Mouse (Mus musculus): ENCODE measurements at regions not wholly inside any gene's neighbourhood (a gene's known extent, or its start where the extent isn't known, plus 50 kb on each side); places are given as distances from the start of the nearest gene placed in this dataset.
A peak's percentile ranks its signal among the peaks of the same experiment; 100 is the strongest.
"Not testable (repeated sequence)": the region's sequence is repeated elsewhere in the genome, so short reads cannot be mapped to it uniquely, and the experiment has no call there.

GRCm38 (mm10) chr5:129256136-129256535 lies 159.6 kb downstream of the Adgrd1 start:
- no peak for ATAC-seq (replicated peaks in 1 of 2; ENCODE audit: insufficient read depth in 1 of 2, low FRiP score in 2 of 2, low TSS enrichment in 1 of 2, low read depth in 1 of 2, poor library complexity in 2 of 2, severe bottlenecking in 2 of 2)

- no peak for ATAC-seq (replicated peaks in 1 of 2; ENCODE audit: insufficient read depth in 1 of 2, low FRiP score in 2 of 2, low TSS enrichment in 1 of 2, low read depth in 1 of 2, poor library complexity in 2 of 2, severe bottlenecking in 2 of 2)
Observed at GRCm38 (mm10) chr5:129257206-129257605, 160.7 kb downstream of the Adgrd1 start.

- no peak for ATAC-seq (replicated peaks in 1 of 2; ENCODE audit: insufficient read depth in 1 of 2, low FRiP score in 2 of 2, low TSS enrichment in 1 of 2, low read depth in 1 of 2, poor library complexity in 2 of 2, severe bottlenecking in 2 of 2)
Observed at GRCm38 (mm10) chr5:129260689-129261088, 164.1 kb downstream of the Adgrd1 start.

DNA sequence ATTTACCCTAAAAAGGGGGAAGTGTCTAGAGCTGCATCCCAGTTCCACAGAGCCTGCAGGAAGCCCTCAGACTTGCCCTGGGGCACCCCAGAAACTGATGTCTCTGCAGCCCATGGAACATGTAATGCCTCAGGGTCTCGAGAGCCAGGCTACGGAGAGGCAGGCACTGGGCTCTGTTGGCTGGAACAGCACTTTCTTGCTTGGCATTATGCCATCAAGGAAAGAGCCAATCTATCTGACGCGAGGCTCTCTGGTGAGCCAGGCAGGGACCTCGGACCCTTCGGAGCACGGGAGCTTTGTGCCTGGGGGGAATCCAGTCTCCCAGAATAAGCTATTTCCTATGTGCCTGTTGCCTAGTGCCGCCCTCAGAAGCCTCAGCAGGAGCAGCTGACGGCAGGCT lies 166.6 kb downstream of the Adgrd1 start:
- no peak for ATAC-seq (replicated peaks in 1 of 2; ENCODE audit: insufficient read depth in 1 of 2, low FRiP score in 2 of 2, low TSS enrichment in 1 of 2, low read depth in 1 of 2, poor library complexity in 2 of 2, severe bottlenecking in 2 of 2)

DNA sequence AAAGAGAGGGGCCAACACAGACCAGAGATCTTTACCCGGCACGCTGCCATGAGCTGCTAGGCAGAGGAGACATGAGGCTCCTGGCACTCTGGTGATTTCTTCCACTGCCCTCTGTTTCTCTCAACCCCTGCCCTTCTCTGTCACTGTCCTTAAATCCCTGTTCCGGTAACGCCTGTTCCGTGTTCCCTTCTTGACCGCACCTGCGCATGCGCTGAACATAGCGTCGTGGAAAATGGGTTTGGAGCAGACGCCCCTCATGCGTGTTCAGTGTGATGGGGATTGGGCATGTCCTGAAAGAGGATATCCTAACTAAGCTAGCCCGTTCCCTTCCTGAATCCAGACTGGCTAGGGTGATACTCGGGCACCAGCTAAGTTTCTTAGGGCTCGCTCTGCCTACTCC lies 167.8 kb downstream of the Adgrd1 start:
- ATAC-seq (replicated peaks in 1 of 2; ENCODE audit: insufficient read depth in 1 of 2, low FRiP score in 2 of 2, low TSS enrichment in 1 of 2, low read depth in 1 of 2, poor library complexity in 2 of 2, severe bottlenecking in 2 of 2) = no peak

- no peak for ATAC-seq (replicated peaks in 1 of 2; ENCODE audit: insufficient read depth in 1 of 2, low FRiP score in 2 of 2, low TSS enrichment in 1 of 2, low read depth in 1 of 2, poor library complexity in 2 of 2, severe bottlenecking in 2 of 2)
Observed at GRCm38 (mm10) chr5:129268456-129268855, 171.9 kb downstream of the Adgrd1 start.

GRCm38 (mm10) chr5:129270051-129270472 lies 173.5 kb downstream of the Adgrd1 start:
- no peak for ATAC-seq (replicated peaks in 1 of 2; ENCODE audit: insufficient read depth in 1 of 2, low FRiP score in 2 of 2, low TSS enrichment in 1 of 2, low read depth in 1 of 2, poor library complexity in 2 of 2, severe bottlenecking in 2 of 2)

- no peak for ATAC-seq (replicated peaks in 1 of 2; ENCODE audit: insufficient read depth in 1 of 2, low FRiP score in 2 of 2, low TSS enrichment in 1 of 2, low read depth in 1 of 2, poor library complexity in 2 of 2, severe bottlenecking in 2 of 2)
Observed at GRCm38 (mm10) chr5:129281406-129281805, 184.9 kb downstream of the Adgrd1 start.

DNA sequence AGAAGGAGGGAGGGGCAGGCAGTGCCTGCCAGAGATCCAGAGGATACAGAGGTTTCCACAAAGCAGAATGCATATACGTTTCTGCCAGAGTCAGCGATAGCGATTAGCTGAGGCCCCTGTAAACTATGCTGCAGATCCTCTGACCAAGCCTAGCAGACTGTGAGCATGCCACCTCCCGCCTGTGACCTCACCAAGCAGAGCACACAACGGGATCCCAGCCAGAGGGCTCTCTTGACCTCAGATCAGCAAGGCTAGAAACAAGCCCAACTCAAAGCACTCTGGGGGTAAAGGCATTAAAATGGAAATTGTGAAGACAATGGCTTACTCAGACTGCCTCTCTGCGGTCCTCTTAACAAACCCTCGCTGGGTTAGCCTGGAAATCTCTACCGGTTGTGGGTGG lies 185.6 kb downstream of the Adgrd1 start:
- no peak for ATAC-seq (replicated peaks in 1 of 2; ENCODE audit: insufficient read depth in 1 of 2, low FRiP score in 2 of 2, low TSS enrichment in 1 of 2, low read depth in 1 of 2, poor library complexity in 2 of 2, severe bottlenecking in 2 of 2)

GRCm38 (mm10) chr5:129282826-129283225 lies 186.3 kb downstream of the Adgrd1 start:
- ATAC-seq (replicated peaks in 1 of 2; ENCODE audit: insufficient read depth in 1 of 2, low FRiP score in 2 of 2, low TSS enrichment in 1 of 2, low read depth in 1 of 2, poor library complexity in 2 of 2, severe bottlenecking in 2 of 2) = no peak

- ATAC-seq (replicated peaks in 1 of 2; ENCODE audit: insufficient read depth in 1 of 2, low FRiP score in 2 of 2, low TSS enrichment in 1 of 2, low read depth in 1 of 2, poor library complexity in 2 of 2, severe bottlenecking in 2 of 2) = 0 out of 4 replicates have a peak, but pooled peaks of 1 of the 2 experiments have one; percentile 45
Observed at GRCm38 (mm10) chr5:129287481-129287880, 190.9 kb downstream of the Adgrd1 start.

GRCm38 (mm10) chr5:129292821-129293220 lies 196.3 kb downstream of the Adgrd1 start:
- peak; percentile 51 to 53; a peak in 2 of 4 replicates for ATAC-seq (replicated peaks in 1 of 2; ENCODE audit: insufficient read depth in 1 of 2, low FRiP score in 2 of 2, low TSS enrichment in 1 of 2, low read depth in 1 of 2, poor library complexity in 2 of 2, severe bottlenecking in 2 of 2)

DNA sequence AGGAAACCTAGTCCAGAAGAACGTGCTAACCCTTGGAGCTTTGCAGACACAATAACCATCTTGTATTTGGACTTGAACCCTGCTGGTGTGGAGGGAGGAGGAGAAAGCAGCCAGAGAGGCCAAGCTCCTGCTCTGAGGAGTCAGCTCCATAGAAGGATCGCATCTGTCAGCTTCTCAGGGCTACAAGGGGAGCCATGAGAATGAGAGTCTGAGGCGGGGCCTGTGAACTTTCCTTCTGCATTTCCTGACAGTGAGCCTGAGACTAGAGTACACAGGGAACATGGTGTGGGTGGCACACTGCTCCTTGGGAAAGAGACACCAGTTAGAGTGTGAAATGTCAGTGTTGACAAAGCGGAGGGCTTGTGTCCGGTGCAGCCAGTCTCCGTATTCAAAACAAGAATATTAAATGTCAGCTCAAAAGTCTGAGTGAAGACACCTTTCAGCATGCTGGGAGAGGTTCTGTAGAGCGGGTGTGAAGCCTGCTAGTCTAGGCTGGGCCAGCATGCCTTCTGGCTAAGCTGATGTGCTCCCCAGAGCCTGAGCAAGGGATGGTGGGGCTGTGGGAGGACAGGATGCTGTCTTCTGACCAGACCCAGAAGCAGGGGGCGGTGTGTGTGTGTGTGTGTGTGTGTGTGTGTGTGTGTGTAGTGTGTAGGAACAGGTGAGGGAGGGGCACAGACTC lies 198.5 kb downstream of the Adgrd1 start:
- not testable (repeated sequence) for ATAC-seq (replicated peaks in 1 of 2; ENCODE audit: insufficient read depth in 1 of 2, low FRiP score in 2 of 2, low TSS enrichment in 1 of 2, low read depth in 1 of 2, poor library complexity in 2 of 2, severe bottlenecking in 2 of 2)

- ATAC-seq (replicated peaks in 1 of 2; ENCODE audit: insufficient read depth in 1 of 2, low FRiP score in 2 of 2, low TSS enrichment in 1 of 2, low read depth in 1 of 2, poor library complexity in 2 of 2, severe bottlenecking in 2 of 2) = no peak
Observed at GRCm38 (mm10) chr5:129297657-129298349, 201.3 kb downstream of the Adgrd1 start.

- no peak for ATAC-seq (replicated peaks in 1 of 2; ENCODE audit: insufficient read depth in 1 of 2, low FRiP score in 2 of 2, low TSS enrichment in 1 of 2, low read depth in 1 of 2, poor library complexity in 2 of 2, severe bottlenecking in 2 of 2)
Observed at GRCm38 (mm10) chr5:129298646-129299455, 202.2 kb upstream of the Sfswap start.

GRCm38 (mm10) chr5:129299456-129299765 lies 201.6 kb upstream of the Sfswap start:
- ATAC-seq (replicated peaks in 1 of 2; ENCODE audit: insufficient read depth in 1 of 2, low FRiP score in 2 of 2, low TSS enrichment in 1 of 2, low read depth in 1 of 2, poor library complexity in 2 of 2, severe bottlenecking in 2 of 2) = no peak

DNA sequence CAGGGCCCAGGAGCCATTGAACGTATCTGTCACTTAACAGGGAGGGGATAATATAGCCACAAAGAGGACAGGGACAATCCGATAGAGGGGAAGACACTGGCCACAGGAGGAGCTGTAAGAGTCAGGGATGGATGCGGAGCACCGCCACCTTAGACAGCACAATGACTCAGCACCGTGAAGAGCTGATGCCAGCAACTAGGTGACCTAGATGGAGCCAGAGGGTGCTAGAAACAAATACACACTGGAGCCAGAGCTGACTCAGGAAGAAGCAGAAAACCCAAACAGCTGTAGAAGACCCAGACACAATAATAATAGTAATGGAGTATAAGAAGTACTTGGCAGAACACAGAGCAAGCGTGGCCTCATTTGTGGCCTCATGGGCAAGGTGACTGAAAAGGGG lies 200.6 kb upstream of the Sfswap start:
- no peak for ATAC-seq (replicated peaks in 1 of 2; ENCODE audit: insufficient read depth in 1 of 2, low FRiP score in 2 of 2, low TSS enrichment in 1 of 2, low read depth in 1 of 2, poor library complexity in 2 of 2, severe bottlenecking in 2 of 2)

DNA sequence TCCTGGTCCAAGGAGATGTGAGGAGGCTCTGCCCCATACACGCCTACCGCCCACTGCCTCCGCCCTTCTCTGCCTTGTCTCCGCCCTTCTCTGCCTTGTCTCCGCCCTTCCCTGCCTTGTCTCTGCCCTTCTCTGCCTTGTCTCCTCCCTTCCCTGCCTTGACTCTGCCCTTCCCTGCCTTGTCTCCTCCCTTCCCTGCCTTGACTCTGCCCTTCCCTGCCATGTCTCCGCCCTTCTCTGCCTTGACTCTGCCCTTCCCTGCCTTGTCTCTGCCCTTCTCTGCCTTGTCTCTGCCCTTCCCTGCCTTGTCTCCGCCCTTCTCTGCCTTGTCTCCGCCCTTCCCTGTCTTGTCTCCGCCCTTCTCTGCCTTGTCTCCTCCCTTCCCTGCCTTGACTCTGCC lies 185.4 kb upstream of the Sfswap start:
- no peak for ATAC-seq (replicated peaks in 1 of 2; ENCODE audit: insufficient read depth in 1 of 2, low FRiP score in 2 of 2, low TSS enrichment in 1 of 2, low read depth in 1 of 2, poor library complexity in 2 of 2, severe bottlenecking in 2 of 2)

Data from hematopoietic stem cell, adult 5-6 weeks (primary cell).